Mouse (Mus musculus) lung, adult 2 months (tissue): ENCODE data around the gene Spon1. TPM values are rescaled to one million over a fixed set of nuclear protein-coding genes. Genes with fewer than 3 reads are reported as not detected.

ENCODE experiments used
- DNase-seq: peaks from one replicate; pipeline ENCODE4 v3.0.0; 2022
- H3K4me1 ChIP-seq: fragments of 200-500 bp; 2 replicates; pipeline ENCODE4 v1.6.1; 2011; ENCODE audit warnings: low read length; ENCODE audit not compliant: control insufficient read depth, insufficient read depth
- H3K4me3 ChIP-seq: fragments of 200-500 bp; replicated peaks from 2 replicates; pipeline ENCODE3; 2011; ENCODE audit warnings: low read depth, mild to moderate bottlenecking, control low read depth, low read length; ENCODE audit errors: extremely low read depth
- CTCF ChIP-seq: fragments of 200-500 bp; IDR thresholded peaks from 2 replicates; pipeline ENCODE4 v1.5.1; 2011; ENCODE audit warnings: mild to moderate bottlenecking, low read length, control low read depth; ENCODE audit not compliant: insufficient read depth
- POLR2A ChIP-seq: fragments of 200-500 bp; IDR thresholded peaks from 2 replicates; pipeline ENCODE4 v1.6.1; 2011; ENCODE audit warnings: low read depth, mild to moderate bottlenecking, control low read depth, low read length, borderline replicate concordance; ENCODE audit errors: extremely low read depth
- WGBS: fragments of 180-500 bp; shearing (Covaris S2); methylation state at CpG from one replicate; pipeline ENCODE4 v1.1.7; 2018; 5-methylcytosine and 5-hydroxymethylcytosine counted together
- polyA plus RNA-seq: library from polyadenylated mRNA; depleted of rRNA; stranded (reverse); fragments of >200 nt; gene quantifications from 2 replicates; pipeline ENCODE4 v1.2.3, GENCODE M21; 2012

Gene Spon1
- polyA plus RNA-seq, 1 experiment: 86.6 TPM

GRCm38 (mm10) chr7:113743982-113744381 lies 21.8 kb upstream of the Spon1 start:
- no peak for DNase-seq
- WGBS: 59% methylated on average over 5 of the region's 5 CpGs
- no peak overlapping the region for H3K4me3 ChIP-seq
- TF ChIP-seq CTCF (no peak), POLR2A (no peak)
- no peaks in the 10 kb centered on the region for H3K4me1 ChIP-seq

- no peak for DNase-seq
- Histone ChIP-seq H3K4me1 (no peaks in the 10 kb centered on the region), H3K4me3 (no peak overlapping the region)
- no peak for TF ChIP-seq POLR2A
- no peak for TF ChIP-seq CTCF
- 78% methylated on average over 2 of the region's 2 CpGs for WGBS
Measured at GRCm38 (mm10) chr7:113756616-113757015, 9.2 kb upstream of the Spon1 start.

GRCm38 (mm10) chr7:113759212-113759611 lies 6.6 kb upstream of the Spon1 start:
- WGBS: 10% methylated on average over 1 of the region's 1 CpGs
- Histone ChIP-seq H3K4me1 (no peaks in the 10 kb centered on the region), H3K4me3 (no peak overlapping the region)
- peak; percentile 92 for TF ChIP-seq CTCF
- no peak for TF ChIP-seq POLR2A
- peak; percentile 29 for DNase-seq

GRCm38 (mm10) chr7:113765133-113765532 lies 665 bp upstream of the Spon1 start:
- no peak overlapping the region for H3K4me3 ChIP-seq
- TF ChIP-seq POLR2A: no peak
- no peak for TF ChIP-seq CTCF
- WGBS: 85% methylated on average over 5 of the region's 5 CpGs
- H3K4me1 ChIP-seq: no peaks in the 10 kb centered on the region
- no peak for DNase-seq

- TF ChIP-seq POLR2A: no peak
- TF ChIP-seq CTCF: no peak
- no peak for DNase-seq
- Histone ChIP-seq H3K4me1 (no peaks in the 10 kb centered on the region), H3K4me3 (peak overlapping the region; percentile 56)
- 2% methylated on average over 27 of the region's 27 CpGs for WGBS
Measured at GRCm38 (mm10) chr7:113766498-113766941, 722 bp downstream of the Spon1 start.

GRCm38 (mm10) chr7:113767546-113767945 lies 1.7 kb downstream of the Spon1 start:
- 37% methylated on average over 6 of the region's 6 CpGs for WGBS
- TF ChIP-seq CTCF (no peak), POLR2A (no peak)
- Histone ChIP-seq H3K4me1 (no peaks in the 10 kb centered on the region), H3K4me3 (peak overlapping the region; percentile 54)
- DNase-seq: no peak

- TF ChIP-seq CTCF (no peak), POLR2A (no peak)
- Histone ChIP-seq H3K4me1 (no peaks in the 10 kb centered on the region), H3K4me3 (peak overlapping the region; percentile 54)
- WGBS: 51% methylated on average over 6 of the region's 6 CpGs
- no peak for DNase-seq
Measured at GRCm38 (mm10) chr7:113768174-113768935, 2.6 kb downstream of the Spon1 start.

- DNase-seq: no peak
- TF ChIP-seq POLR2A (no peak), CTCF (no peak)
- no peaks in the 10 kb centered on the region for H3K4me1 ChIP-seq
- no peak overlapping the region for H3K4me3 ChIP-seq
- WGBS: 53% methylated on average over 6 of the region's 6 CpGs
Measured at GRCm38 (mm10) chr7:113769281-113769680, 3.5 kb downstream of the Spon1 start.

- TF ChIP-seq CTCF (no peak), POLR2A (no peak)
- WGBS: 89% methylated on average over 2 of the region's 2 CpGs
- DNase-seq: no peak
- Histone ChIP-seq H3K4me3 (no peak overlapping the region), H3K4me1 (peaks cover 2% of the 10 kb centered on the region; the same call in 1 of the 2 replicates)
Measured at GRCm38 (mm10) chr7:113772135-113772534, 6.3 kb downstream of the Spon1 start.

- no peak for DNase-seq
- Histone ChIP-seq H3K4me3 (no peak overlapping the region), H3K4me1 (peaks cover 2% of the 10 kb centered on the region; the same call in 1 of the 2 replicates)
- 44% methylated on average over 8 of the region's 8 CpGs for WGBS
- no peak for TF ChIP-seq CTCF
- no peak for TF ChIP-seq POLR2A
Measured at GRCm38 (mm10) chr7:113773436-113773835, 7.6 kb downstream of the Spon1 start.
